Mouse (Mus musculus): ENCODE results near the gene Clvs2. TPM values are rescaled to one million over a fixed set of nuclear protein-coding genes. Genes with fewer than 3 reads are reported as not detected.

Gene Clvs2
- polyA plus RNA-seq (2014; fragmentation: Nextera tagmentation; extraction: Ambion mirVana), result 5.6 and 7.7 TPM in 2 replicates

- Histone ChIP-seq H3K9ac (ENCODE audit: low read length) (peak within 1 kb of the TSS; percentile 73), H3K9me3 (ENCODE audit: control insufficient read depth, low read length) (no peaks in the 10 kb centered on the region), H3K36me3 (ENCODE audit: control insufficient read depth, insufficient read depth, low read length) (no peaks in the 10 kb centered on the region), H3K4me1 (ENCODE audit: control insufficient read depth, insufficient read depth, low read length) (0 out of 2 replicates have a peak, but pooled peaks cover 2% of the 10 kb centered on the region), H3K4me3 (ENCODE audit: low read depth, low read length) (peak within 1 kb of the TSS; percentile 50), H3K27me3 (ENCODE audit: control insufficient read depth, insufficient read depth, low read length) (no peaks in the 10 kb centered on the region), H3K4me2 (peak within 1 kb of the TSS; percentile 80), H3K27ac (ENCODE audit: low read depth, low read length) (0 out of 2 replicates have a peak within 1 kb of the TSS, but pooled peaks have one; percentile 22)
- WGBS, result 2% methylated on average over 37 of the region's 37 CpGs
- DNase-seq (ENCODE audit: low spot score, missing footprints) (peak; percentile 97), ATAC-seq (ENCODE audit: low FRiP score) (peak; percentile 89)
These were observed at the start of gene Clvs2 for GRCm38 (mm10) chr10:33624131-33624879. Gene Clvs2, minus strand, starts transcription at chr10:33624769.

- ATAC-seq (ENCODE audit: low FRiP score) (peak; percentile 50; the same call in 1 of the 2 replicates), DNase-seq (ENCODE audit: low spot score, missing footprints) (peak; percentile 88)
- no peak overlapping the region for H3K4me2 ChIP-seq
- no peak overlapping the region for H3K27ac ChIP-seq (ENCODE audit: low read depth, low read length)
- H3K4me3 ChIP-seq (ENCODE audit: low read depth, low read length), result no peak overlapping the region
- no peaks in the 10 kb centered on the region for H3K27me3 ChIP-seq (ENCODE audit: control insufficient read depth, insufficient read depth, low read length)
- H3K9ac ChIP-seq (ENCODE audit: low read length), result no peak overlapping the region
- H3K9me3 ChIP-seq (ENCODE audit: control insufficient read depth, low read length), result no peaks in the 10 kb centered on the region
- no peaks in the 10 kb centered on the region for H3K4me1 ChIP-seq (ENCODE audit: control insufficient read depth, insufficient read depth, low read length)
- no peaks in the 10 kb centered on the region for H3K36me3 ChIP-seq (ENCODE audit: control insufficient read depth, insufficient read depth, low read length)
These were observed 28.6 kb upstream of the Clvs2 start for GRCm38 (mm10) chr10:33653142-33653541.

- Histone ChIP-seq H3K27ac (ENCODE audit: low read depth, low read length) (no peak overlapping the region), H3K4me2 (peak overlapping the region; percentile 80), H3K9me3 (ENCODE audit: control insufficient read depth, low read length) (no peaks in the 10 kb centered on the region), H3K36me3 (ENCODE audit: control insufficient read depth, insufficient read depth, low read length) (no peaks in the 10 kb centered on the region), H3K27me3 (ENCODE audit: control insufficient read depth, insufficient read depth, low read length) (no peaks in the 10 kb centered on the region), H3K4me1 (ENCODE audit: control insufficient read depth, insufficient read depth, low read length) (0 out of 2 replicates have a peak, but pooled peaks cover 2% of the 10 kb centered on the region), H3K4me3 (ENCODE audit: low read depth, low read length) (peak overlapping the region; percentile 50), H3K9ac (ENCODE audit: low read length) (peak overlapping the region; percentile 73; the same call in 1 of the 2 replicates)
- WGBS, result 22% methylated on average over 6 of the region's 6 CpGs
- DNase-seq (ENCODE audit: low spot score, missing footprints) (peak; percentile 92), ATAC-seq (ENCODE audit: low FRiP score) (peak; percentile 49)
These were observed 985 bp downstream of the Clvs2 start for GRCm38 (mm10) chr10:33623577-33623991.

GRCm38 (mm10) chr10:33622700-33623099 is 1.9 kb downstream of the Clvs2 start:
- Histone ChIP-seq H3K36me3 (ENCODE audit: control insufficient read depth, insufficient read depth, low read length) (no peaks in the 10 kb centered on the region), H3K9ac (ENCODE audit: low read length) (no peak overlapping the region), H3K27ac (ENCODE audit: low read depth, low read length) (no peak overlapping the region), H3K4me1 (ENCODE audit: control insufficient read depth, insufficient read depth, low read length) (0 out of 2 replicates have a peak, but pooled peaks cover 2% of the 10 kb centered on the region), H3K4me3 (ENCODE audit: low read depth, low read length) (no peak overlapping the region), H3K27me3 (ENCODE audit: control insufficient read depth, insufficient read depth, low read length) (no peaks in the 10 kb centered on the region), H3K4me2 (no peak overlapping the region), H3K9me3 (ENCODE audit: control insufficient read depth, low read length) (no peaks in the 10 kb centered on the region)
- DNase-seq (ENCODE audit: low spot score, missing footprints) (no peak), ATAC-seq (ENCODE audit: low FRiP score) (no peak)
- 84% methylated on average over 8 of the region's 8 CpGs for WGBS

- no peaks in the 10 kb centered on the region for H3K9me3 ChIP-seq (ENCODE audit: control insufficient read depth, low read length)
- no peak overlapping the region for H3K4me3 ChIP-seq (ENCODE audit: low read depth, low read length)
- ATAC-seq (ENCODE audit: low FRiP score) (no peak), DNase-seq (ENCODE audit: low spot score, missing footprints) (no peak)
- no peak overlapping the region for H3K4me2 ChIP-seq
- no peaks in the 10 kb centered on the region for H3K27me3 ChIP-seq (ENCODE audit: control insufficient read depth, insufficient read depth, low read length)
- H3K27ac ChIP-seq (ENCODE audit: low read depth, low read length), result no peak overlapping the region
- H3K4me1 ChIP-seq (ENCODE audit: control insufficient read depth, insufficient read depth, low read length), result no peaks in the 10 kb centered on the region
- WGBS, result 81% methylated on average over 2 of the region's 2 CpGs
- H3K9ac ChIP-seq (ENCODE audit: low read length), result no peak overlapping the region
- no peaks in the 10 kb centered on the region for H3K36me3 ChIP-seq (ENCODE audit: control insufficient read depth, insufficient read depth, low read length)
These were observed 8.4 kb downstream of the Clvs2 start for GRCm38 (mm10) chr10:33616207-33616606.

- Histone ChIP-seq H3K4me2 (no peak overlapping the region), H3K9me3 (ENCODE audit: control insufficient read depth, low read length) (no peaks in the 10 kb centered on the region), H3K36me3 (ENCODE audit: control insufficient read depth, insufficient read depth, low read length) (no peaks in the 10 kb centered on the region), H3K4me1 (ENCODE audit: control insufficient read depth, insufficient read depth, low read length) (no peaks in the 10 kb centered on the region), H3K4me3 (ENCODE audit: low read depth, low read length) (no peak overlapping the region), H3K9ac (ENCODE audit: low read length) (no peak overlapping the region), H3K27me3 (ENCODE audit: control insufficient read depth, insufficient read depth, low read length) (no peaks in the 10 kb centered on the region), H3K27ac (ENCODE audit: low read depth, low read length) (no peak overlapping the region)
- no peak for ATAC-seq (ENCODE audit: low FRiP score)
- WGBS, result 88% methylated on average over 1 of the region's 1 CpGs
- no peak for DNase-seq (ENCODE audit: low spot score, missing footprints)
These were observed 11.4 kb downstream of the Clvs2 start for GRCm38 (mm10) chr10:33613197-33613596.

- 91% methylated on average over 16 of the region's 16 CpGs for WGBS
- Histone ChIP-seq H3K9ac (ENCODE audit: low read length) (no peak overlapping the region), H3K9me3 (ENCODE audit: control insufficient read depth, low read length) (no peaks in the 10 kb centered on the region), H3K27ac (ENCODE audit: low read depth, low read length) (no peak overlapping the region), H3K4me1 (ENCODE audit: control insufficient read depth, insufficient read depth, low read length) (no peaks in the 10 kb centered on the region), H3K27me3 (ENCODE audit: control insufficient read depth, insufficient read depth, low read length) (no peaks in the 10 kb centered on the region), H3K36me3 (ENCODE audit: control insufficient read depth, insufficient read depth, low read length) (no peaks in the 10 kb centered on the region), H3K4me3 (ENCODE audit: low read depth, low read length) (no peak overlapping the region), H3K4me2 (no peak overlapping the region)
- ATAC-seq (ENCODE audit: low FRiP score) (no peak), DNase-seq (ENCODE audit: low spot score, missing footprints) (no peak)
These were observed 31.8 kb downstream of the Clvs2 start for GRCm38 (mm10) chr10:33592732-33593131.

GRCm38 (mm10) chr10:33588800-33589199 is 35.8 kb downstream of the Clvs2 start:
- H3K9ac ChIP-seq (ENCODE audit: low read length), result no peak overlapping the region
- ATAC-seq (ENCODE audit: low FRiP score), result no peak
- no peaks in the 10 kb centered on the region for H3K36me3 ChIP-seq (ENCODE audit: control insufficient read depth, insufficient read depth, low read length)
- no peaks in the 10 kb centered on the region for H3K27me3 ChIP-seq (ENCODE audit: control insufficient read depth, insufficient read depth, low read length)
- H3K4me1 ChIP-seq (ENCODE audit: control insufficient read depth, insufficient read depth, low read length), result no peaks in the 10 kb centered on the region
- H3K4me3 ChIP-seq (ENCODE audit: low read depth, low read length), result no peak overlapping the region
- WGBS, result 77% methylated on average over 2 of the region's 2 CpGs
- H3K4me2 ChIP-seq, result no peak overlapping the region
- no peak for DNase-seq (ENCODE audit: low spot score, missing footprints)
- no peak overlapping the region for H3K27ac ChIP-seq (ENCODE audit: low read depth, low read length)
- no peaks in the 10 kb centered on the region for H3K9me3 ChIP-seq (ENCODE audit: control insufficient read depth, low read length)

- ATAC-seq (ENCODE audit: low FRiP score) (no peak), DNase-seq (ENCODE audit: low spot score, missing footprints) (no peak)
- H3K36me3 ChIP-seq (ENCODE audit: control insufficient read depth, insufficient read depth, low read length), result no peaks in the 10 kb centered on the region
- no peaks in the 10 kb centered on the region for H3K27me3 ChIP-seq (ENCODE audit: control insufficient read depth, insufficient read depth, low read length)
- H3K4me1 ChIP-seq (ENCODE audit: control insufficient read depth, insufficient read depth, low read length), result no peaks in the 10 kb centered on the region
- H3K4me3 ChIP-seq (ENCODE audit: low read depth, low read length), result no peak overlapping the region
- no peak overlapping the region for H3K4me2 ChIP-seq
- H3K27ac ChIP-seq (ENCODE audit: low read depth, low read length), result no peak overlapping the region
- WGBS, result 71% methylated on average over 2 of the region's 2 CpGs
- H3K9ac ChIP-seq (ENCODE audit: low read length), result no peak overlapping the region
- H3K9me3 ChIP-seq (ENCODE audit: control insufficient read depth, low read length), result no peaks in the 10 kb centered on the region
These were observed 37.5 kb downstream of the Clvs2 start for GRCm38 (mm10) chr10:33587118-33587517.

Measured in midbrain, embryonic 11.5 days (tissue).